Mouse (Mus musculus): ENCODE data around the gene Vti1a. TPM values are rescaled to one million over a fixed set of nuclear protein-coding genes. Genes with fewer than 3 reads are reported as not detected.

Vti1a gene
- total RNA-seq, 2 experiments from 2014 or later, result 25.0 to 34.2 TPM

GRCm38 (mm10) chr19:55443618-55444017 is 127.5 kb downstream of the Vti1a start:
- no peak for ATAC-seq (replicated peaks; ENCODE audit: poor library complexity)

GRCm38 (mm10) chr19:55449084-55449483 is 133.0 kb downstream of the Vti1a start:
- ATAC-seq (replicated peaks; ENCODE audit: poor library complexity), result no peak

GRCm38 (mm10) chr19:55449506-55449905 is 133.4 kb downstream of the Vti1a start:
- ATAC-seq (replicated peaks; ENCODE audit: poor library complexity), result no peak

GRCm38 (mm10) chr19:55456325-55457091 is 140.4 kb downstream of the Vti1a start:
- ATAC-seq (replicated peaks; ENCODE audit: poor library complexity), result no peak

- no peak for ATAC-seq (replicated peaks; ENCODE audit: poor library complexity)
Measured at GRCm38 (mm10) chr19:55461963-55462362, 145.9 kb downstream of the Vti1a start.

GRCm38 (mm10) chr19:55463670-55464069 is 147.6 kb downstream of the Vti1a start:
- no peak for ATAC-seq (replicated peaks; ENCODE audit: poor library complexity)

- ATAC-seq (replicated peaks; ENCODE audit: poor library complexity), result no peak
Measured at GRCm38 (mm10) chr19:55469301-55470051, 153.4 kb downstream of the Vti1a start.

GRCm38 (mm10) chr19:55472582-55472981 is 156.5 kb downstream of the Vti1a start:
- no peak for ATAC-seq (replicated peaks; ENCODE audit: poor library complexity)

- no peak for ATAC-seq (replicated peaks; ENCODE audit: poor library complexity)
Measured at GRCm38 (mm10) chr19:55474225-55474624, 158.1 kb downstream of the Vti1a start.

GRCm38 (mm10) chr19:55480526-55480925 is 164.4 kb downstream of the Vti1a start:
- ATAC-seq (replicated peaks; ENCODE audit: poor library complexity), result no peak

- ATAC-seq (replicated peaks; ENCODE audit: poor library complexity), result no peak
Measured at GRCm38 (mm10) chr19:55481308-55481707, 165.2 kb downstream of the Vti1a start.

- no peak for ATAC-seq (replicated peaks; ENCODE audit: poor library complexity)
Measured at GRCm38 (mm10) chr19:55483526-55483925, 167.4 kb downstream of the Vti1a start.

- no peak for ATAC-seq (replicated peaks; ENCODE audit: poor library complexity)
Measured at GRCm38 (mm10) chr19:55484559-55484958, 168.5 kb downstream of the Vti1a start.

GRCm38 (mm10) chr19:55486473-55486872 is 170.4 kb downstream of the Vti1a start:
- ATAC-seq (replicated peaks; ENCODE audit: poor library complexity), result peak; percentile 37

GRCm38 (mm10) chr19:55491126-55492076 is 175.3 kb downstream of the Vti1a start:
- no peak for ATAC-seq (replicated peaks; ENCODE audit: poor library complexity)

GRCm38 (mm10) chr19:55496333-55496732 is 180.2 kb downstream of the Vti1a start:
- no peak for ATAC-seq (replicated peaks; ENCODE audit: poor library complexity)

GRCm38 (mm10) chr19:55499179-55499863 is 183.2 kb downstream of the Vti1a start:
- no peak for ATAC-seq (replicated peaks; ENCODE audit: poor library complexity)

- no peak for ATAC-seq (replicated peaks; ENCODE audit: poor library complexity)
Measured at GRCm38 (mm10) chr19:55501985-55502384, 185.9 kb downstream of the Vti1a start.

GRCm38 (mm10) chr19:55503771-55504170 is 187.7 kb downstream of the Vti1a start:
- ATAC-seq (replicated peaks; ENCODE audit: poor library complexity), result no peak

- no peak for ATAC-seq (replicated peaks; ENCODE audit: poor library complexity)
Measured at GRCm38 (mm10) chr19:55507748-55508147, 191.7 kb downstream of the Vti1a start.
